Mouse (Mus musculus) limb, embryonic 15.5 days (tissue): ENCODE data around the gene Usp3. TPM values are rescaled to one million over a fixed set of nuclear protein-coding genes. Genes with fewer than 3 reads are reported as not detected.
A peak's percentile ranks its signal among the peaks of the same experiment; 100 is the strongest.

Experiments
- ATAC-seq: fragments of 200-750 bp; cut with Nextera tagmentation; 2 replicates; pipeline ENCODE4 v1.8.0; 2017; ENCODE audit warnings: low read depth, moderate TSS enrichment; ENCODE audit not compliant: insufficient number of reproducible peaks, low FRiP score, low TSS enrichment
- H3K27ac ChIP-seq: fragments of 300-500 bp; sonication (generic); 2 replicates; pipeline ENCODE4 v1.5.1; 2015; ENCODE audit warnings: moderate library complexity, mild to moderate bottlenecking, inconsistent platforms
- H3K27me3 ChIP-seq: fragments of 300-500 bp; sonication (generic); 2 replicates; pipeline ENCODE4 v1.6.1; 2015; ENCODE audit warnings: inconsistent platforms
- H3K36me3 ChIP-seq: fragments of 300-500 bp; sonication (generic); 2 replicates; pipeline ENCODE4 v1.6.1; 2015; ENCODE audit warnings: inconsistent platforms
- H3K4me1 ChIP-seq: fragments of 300-500 bp; sonication (generic); 2 replicates; pipeline ENCODE4 v1.6.1; 2015; ENCODE audit warnings: inconsistent platforms
- H3K4me2 ChIP-seq: fragments of 300-500 bp; sonication (generic); 2 replicates; pipeline ENCODE4 v1.6.1; 2015; ENCODE audit warnings: mild to moderate bottlenecking, inconsistent platforms
- H3K4me3 ChIP-seq: fragments of 300-500 bp; sonication (generic); 2 replicates; pipeline ENCODE4 v1.5.1; 2015; ENCODE audit warnings: mild to moderate bottlenecking, inconsistent platforms
- H3K9ac ChIP-seq: fragments of 300-500 bp; sonication (generic); 2 replicates; pipeline ENCODE4 v1.6.1; 2015; ENCODE audit warnings: inconsistent platforms
- H3K9me3 ChIP-seq: fragments of 300-500 bp; sonication (generic); 2 replicates; pipeline ENCODE4 v1.6.1; 2016; ENCODE audit warnings: inconsistent platforms
- WGBS: fragments of 180-500 bp; shearing (Covaris S2); methylation state at CpG from one replicate; pipeline ENCODE4 v1.1.7; 2015; 5-methylcytosine and 5-hydroxymethylcytosine counted together
- polyA plus RNA-seq: library from polyadenylated mRNA; unstranded; fragments of >200 nt; fragmentation: Nextera tagmentation; extraction: Ambion mirVana; gene quantifications from 2 replicates; pipeline ENCODE4 v1.2.1, GENCODE M21; 2015

Usp3 gene
- polyA plus RNA-seq, 1 experiment from 2014 or later = 65.1 TPM

DNA sequence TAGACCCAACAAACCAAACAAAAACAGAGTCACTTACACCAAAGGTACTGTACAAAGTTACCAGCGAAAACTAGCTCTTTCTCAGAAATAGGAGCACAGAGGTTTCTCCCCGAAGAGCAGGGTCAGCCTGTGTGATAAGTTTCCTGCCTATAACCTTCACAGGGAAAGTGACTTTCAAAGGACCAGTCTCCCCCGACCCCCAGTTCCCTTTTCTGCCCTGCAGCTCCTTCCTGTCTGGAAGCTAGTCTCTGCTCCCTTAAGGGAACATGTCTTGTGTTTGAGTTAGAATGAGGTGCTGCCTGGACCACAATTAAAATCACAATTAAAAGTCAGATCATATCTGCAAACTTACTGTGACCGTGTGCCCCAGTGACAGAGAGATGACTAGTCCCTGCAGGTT is 23.9 kb upstream of the Usp3 start:
- H3K4me1 ChIP-seq = peaks cover 17% of the 10 kb centered on the region
- WGBS = 53% methylated on average over 4 of the region's 4 CpGs
- no peak overlapping the region for H3K27ac ChIP-seq
- H3K4me3 ChIP-seq = no peak overlapping the region
- H3K27me3 ChIP-seq = no peaks in the 10 kb centered on the region
- ATAC-seq = no peak
- H3K9ac ChIP-seq = no peak overlapping the region
- H3K9me3 ChIP-seq = no peaks in the 10 kb centered on the region
- no peak overlapping the region for H3K4me2 ChIP-seq
- H3K36me3 ChIP-seq = no peaks in the 10 kb centered on the region

DNA sequence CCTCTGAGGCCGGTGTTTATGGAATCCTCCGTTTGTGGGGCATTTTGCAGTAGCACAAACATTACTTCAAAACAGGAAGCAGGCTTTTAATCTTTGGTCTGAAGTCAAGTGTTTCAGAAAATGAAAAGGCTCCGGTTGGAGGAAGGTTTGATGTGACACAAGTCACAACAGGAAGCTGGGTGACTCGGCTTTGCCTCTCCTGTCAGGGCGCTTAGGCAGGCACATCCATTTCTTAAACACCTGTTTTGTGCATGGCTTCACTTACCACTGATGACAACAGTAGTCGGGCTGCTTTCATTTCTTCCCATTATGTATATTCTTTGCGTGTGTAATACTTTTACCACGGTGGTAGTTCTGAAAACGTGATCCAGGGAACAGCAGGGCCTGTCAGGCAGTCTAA is 22.2 kb upstream of the Usp3 start:
- Histone ChIP-seq H3K27ac (no peak overlapping the region), H3K4me2 (no peak overlapping the region), H3K4me3 (no peak overlapping the region), H3K36me3 (no peaks in the 10 kb centered on the region), H3K4me1 (peaks cover 11% of the 10 kb centered on the region), H3K27me3 (no peaks in the 10 kb centered on the region), H3K9me3 (no peaks in the 10 kb centered on the region), H3K9ac (no peak overlapping the region)
- ATAC-seq = no peak
- 50% methylated on average over 9 of the region's 9 CpGs for WGBS

DNA sequence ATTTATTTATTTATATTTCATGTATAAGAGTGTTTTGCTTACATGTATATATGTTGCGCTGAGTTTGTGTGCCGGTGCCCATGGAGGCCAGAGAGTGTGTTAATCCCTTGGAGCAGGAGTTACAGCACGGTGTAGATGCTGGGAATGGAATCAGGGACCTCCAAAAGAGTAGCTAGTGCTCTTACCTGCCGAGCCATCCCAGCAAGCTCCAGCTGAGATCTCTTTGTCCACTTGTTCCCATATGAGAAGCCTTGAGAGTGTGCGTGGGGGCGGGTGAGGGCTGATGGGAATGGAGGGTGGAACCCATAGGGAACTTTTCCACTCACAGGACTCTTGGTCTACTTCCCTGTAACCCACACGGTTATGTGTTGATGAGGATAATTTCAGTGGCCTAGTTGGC is 21.6 kb upstream of the Usp3 start:
- Histone ChIP-seq H3K9me3 (no peaks in the 10 kb centered on the region), H3K27me3 (no peaks in the 10 kb centered on the region), H3K27ac (no peak overlapping the region), H3K9ac (no peak overlapping the region), H3K4me1 (peaks cover 6% of the 10 kb centered on the region), H3K36me3 (no peaks in the 10 kb centered on the region), H3K4me2 (no peak overlapping the region), H3K4me3 (no peak overlapping the region)
- no peak for ATAC-seq
- 80% methylated on average over 7 of the region's 7 CpGs for WGBS

- no peak for ATAC-seq
These were observed 20.7 kb upstream of the Usp3 start for GRCm38 (mm10) chr9:66613667-66614066.

GRCm38 (mm10) chr9:66611478-66612093 is 18.6 kb upstream of the Usp3 start:
- H3K4me1 ChIP-seq = peaks cover 5% of the 10 kb centered on the region
- H3K27me3 ChIP-seq = no peaks in the 10 kb centered on the region
- no peaks in the 10 kb centered on the region for H3K9me3 ChIP-seq
- no peak overlapping the region for H3K9ac ChIP-seq
- peak overlapping the region; percentile 35 for H3K4me2 ChIP-seq
- H3K27ac ChIP-seq = no peak overlapping the region
- H3K36me3 ChIP-seq = no peaks in the 10 kb centered on the region
- peak overlapping the region; percentile 11; the same call in 1 of the 2 replicates for H3K4me3 ChIP-seq
- 16% methylated on average over 18 of the region's 18 CpGs for WGBS
- no peak for ATAC-seq

More at GRCm38 (mm10) chr9:66613667-66614066, 20.7 kb upstream of the Usp3 start:
- H3K27ac ChIP-seq = no peak overlapping the region
- H3K9me3 ChIP-seq = no peaks in the 10 kb centered on the region
- peaks cover 5% of the 10 kb centered on the region for H3K4me1 ChIP-seq
- no peak overlapping the region for H3K9ac ChIP-seq
- H3K4me3 ChIP-seq = no peak overlapping the region
- no peaks in the 10 kb centered on the region for H3K36me3 ChIP-seq
- H3K4me2 ChIP-seq = no peak overlapping the region
- H3K27me3 ChIP-seq = no peaks in the 10 kb centered on the region
- 83% methylated on average over 7 of the region's 7 CpGs for WGBS

GRCm38 (mm10) chr9:66608817-66609345 is 15.9 kb upstream of the Usp3 start:
- H3K9ac ChIP-seq = no peak overlapping the region
- ATAC-seq = no peak
- no peaks in the 10 kb centered on the region for H3K9me3 ChIP-seq
- H3K4me3 ChIP-seq = no peak overlapping the region
- peaks cover 14% of the 10 kb centered on the region for H3K4me1 ChIP-seq
- no peaks in the 10 kb centered on the region for H3K27me3 ChIP-seq
- WGBS = 81% methylated on average over 5 of the region's 5 CpGs
- H3K27ac ChIP-seq = no peak overlapping the region
- no peak overlapping the region for H3K4me2 ChIP-seq
- no peaks in the 10 kb centered on the region for H3K36me3 ChIP-seq

- H3K9me3 ChIP-seq = no peaks in the 10 kb centered on the region
- H3K36me3 ChIP-seq = no peaks in the 10 kb centered on the region
- no peak overlapping the region for H3K9ac ChIP-seq
- no peak for ATAC-seq
- no peaks in the 10 kb centered on the region for H3K27me3 ChIP-seq
- H3K4me1 ChIP-seq = peaks cover 14% of the 10 kb centered on the region
- no peak overlapping the region for H3K4me2 ChIP-seq
- no peak overlapping the region for H3K27ac ChIP-seq
- no peak overlapping the region for H3K4me3 ChIP-seq
- 50% methylated on average over 12 of the region's 12 CpGs for WGBS
These were observed 13.9 kb upstream of the Usp3 start for GRCm38 (mm10) chr9:66606851-66607250.

DNA sequence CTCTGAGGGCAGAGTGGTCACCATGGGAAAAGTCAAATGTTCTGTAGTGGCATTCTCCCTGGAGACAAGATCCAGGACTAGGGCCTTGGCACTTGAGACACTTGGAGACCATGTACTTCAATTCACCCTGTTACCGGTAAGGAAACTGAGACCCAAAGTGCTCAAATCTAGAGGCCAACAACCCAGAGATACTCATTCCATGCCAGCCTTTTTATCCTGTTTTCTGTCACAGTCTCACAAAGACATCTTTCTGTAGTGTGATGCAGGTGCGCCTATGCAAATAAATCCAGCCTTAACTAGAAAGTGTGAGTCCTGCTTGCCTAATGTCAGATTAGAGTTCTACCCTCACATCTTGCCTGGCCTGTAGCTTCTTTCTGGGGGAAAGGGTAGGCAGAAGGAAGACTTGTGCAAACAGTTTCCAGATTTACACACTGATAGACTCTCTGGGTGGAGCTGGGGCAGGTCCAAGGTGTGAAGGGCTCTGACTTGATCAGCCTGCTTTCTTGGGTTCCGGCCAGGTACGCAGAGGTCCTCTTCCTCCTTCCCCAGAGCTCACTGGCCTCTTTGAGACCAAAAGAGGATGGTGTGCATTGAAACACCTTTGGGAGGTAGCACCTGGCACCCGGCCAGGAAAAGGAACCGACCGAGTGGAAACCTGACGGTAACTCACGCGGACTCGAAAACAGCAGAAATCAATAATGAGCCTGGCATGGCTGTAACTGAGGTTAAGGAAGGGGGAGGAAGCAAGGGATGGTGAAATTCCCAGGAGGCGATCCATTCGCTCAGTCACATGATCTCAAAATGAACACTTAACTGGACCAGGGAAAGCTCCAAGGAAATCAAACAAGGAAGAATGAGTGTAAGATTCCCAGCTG is 13.2 kb upstream of the Usp3 start:
- peak; percentile 52; the same call in 1 of the 2 replicates for ATAC-seq
- peaks cover 9% of the 10 kb centered on the region for H3K4me1 ChIP-seq
- no peaks in the 10 kb centered on the region for H3K36me3 ChIP-seq
- H3K4me3 ChIP-seq = no peak overlapping the region
- no peaks in the 10 kb centered on the region for H3K9me3 ChIP-seq
- 35% methylated on average over 13 of the region's 13 CpGs for WGBS
- no peaks in the 10 kb centered on the region for H3K27me3 ChIP-seq
- H3K9ac ChIP-seq = no peak overlapping the region
- no peak overlapping the region for H3K27ac ChIP-seq
- peak overlapping the region; percentile 13; the same call in 1 of the 2 replicates for H3K4me2 ChIP-seq

- no peak overlapping the region for H3K4me2 ChIP-seq
- no peak overlapping the region for H3K27ac ChIP-seq
- 82% methylated on average over 8 of the region's 8 CpGs for WGBS
- no peaks in the 10 kb centered on the region for H3K27me3 ChIP-seq
- H3K4me1 ChIP-seq = peaks cover 16% of the 10 kb centered on the region
- no peak overlapping the region for H3K9ac ChIP-seq
- no peak for ATAC-seq
- H3K4me3 ChIP-seq = no peak overlapping the region
- H3K36me3 ChIP-seq = no peaks in the 10 kb centered on the region
- no peaks in the 10 kb centered on the region for H3K9me3 ChIP-seq
These were observed 11.6 kb upstream of the Usp3 start for GRCm38 (mm10) chr9:66604349-66605206.

DNA sequence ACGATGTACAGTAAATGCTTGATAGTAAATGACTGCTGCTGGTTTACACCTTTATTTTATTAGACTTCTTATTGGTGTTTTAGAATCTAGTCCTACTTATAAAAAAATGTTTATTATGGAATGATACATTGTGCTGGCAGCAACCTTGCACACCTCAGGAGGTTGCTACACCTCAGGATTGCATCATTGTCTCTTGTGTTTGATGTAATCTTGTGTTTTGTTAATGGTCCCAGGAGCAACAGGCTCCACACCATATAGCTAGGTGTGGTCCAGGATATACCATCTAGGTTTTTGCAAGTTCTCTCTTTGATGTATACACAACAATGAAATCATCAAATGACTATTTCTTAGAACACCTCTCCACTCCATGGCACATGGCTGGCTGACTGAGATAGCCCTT is 11.0 kb upstream of the Usp3 start:
- Histone ChIP-seq H3K9ac (no peak overlapping the region), H3K27me3 (no peaks in the 10 kb centered on the region), H3K4me2 (no peak overlapping the region), H3K4me1 (peaks cover 17% of the 10 kb centered on the region), H3K27ac (no peak overlapping the region), H3K4me3 (no peak overlapping the region), H3K36me3 (no peaks in the 10 kb centered on the region), H3K9me3 (no peaks in the 10 kb centered on the region)
- no peak for ATAC-seq
- 68% methylated on average over 1 of the region's 1 CpGs for WGBS

GRCm38 (mm10) chr9:66601006-66601405 is 8.1 kb upstream of the Usp3 start:
- Histone ChIP-seq H3K27me3 (no peaks in the 10 kb centered on the region), H3K9ac (no peak overlapping the region), H3K27ac (no peak overlapping the region), H3K9me3 (no peaks in the 10 kb centered on the region), H3K4me2 (no peak overlapping the region), H3K4me1 (peaks cover 19% of the 10 kb centered on the region), H3K36me3 (no peaks in the 10 kb centered on the region), H3K4me3 (no peak overlapping the region)
- no peak for ATAC-seq
- WGBS = 54% methylated on average over 2 of the region's 2 CpGs
